ENCODE assay signal across 19 mouse cellular contexts in the genomic region with DNA sequence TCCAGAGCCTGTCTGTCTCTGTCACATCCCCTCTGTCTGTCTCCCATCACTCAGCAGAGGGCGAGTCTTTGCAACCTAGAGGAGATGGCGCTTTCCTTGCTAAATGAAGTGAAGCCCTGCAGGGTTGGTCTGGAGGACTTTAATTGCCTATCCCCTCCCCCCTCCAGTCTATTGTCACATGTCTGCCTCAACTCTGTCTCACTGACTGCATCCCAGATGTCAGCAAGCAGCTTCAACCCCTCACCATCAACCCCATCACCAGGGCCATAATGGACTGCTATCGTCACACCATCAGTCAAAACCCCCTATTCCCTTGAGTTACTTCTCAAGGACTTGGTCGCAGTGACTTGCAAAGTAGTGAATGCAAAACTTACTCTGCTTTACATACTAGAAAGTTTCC.
"Had no signal": no experiment of that assay in that cellular context is flagged by ENCODE, and none has a peak within 500 bp of the region (broad histone marks: within the 10 kb centered on the region; RNA-seq: fewer than 3 reads in every experiment).

No protein-coding gene starts in this region.

- ATAC-seq: intestine, postnatal 0 days; liver, embryonic 12.5 days; midbrain, embryonic 15.5 days had no signal

- H3K27me3 ChIP-seq: limb, embryonic 13.5 days; liver, embryonic 12.5 days; liver, embryonic 15.5 days; midbrain, embryonic 12.5 days; midbrain, embryonic 15.5 days; neural tube, embryonic 12.5 days; neural tube, embryonic 15.5 days had no signal

- H3K9me3 ChIP-seq: limb, embryonic 10.5 days; limb, embryonic 13.5 days; liver, embryonic 12.5 days; liver, embryonic 15.5 days; midbrain, embryonic 12.5 days; midbrain, embryonic 15.5 days; neural tube, embryonic 12.5 days; neural tube, embryonic 15.5 days had no signal

- DNase-seq: kidney, adult 2 months; kidney, postnatal 25 days; layer of hippocampus, adult 9-11 months; liver; thymus, adult 18-20 months; thymus, postnatal 14 days; thymus, postnatal 4 days had no signal

- H3K4me1 ChIP-seq: liver, embryonic 15.5 days; midbrain, embryonic 12.5 days had no signal

- H3K36me3 ChIP-seq: limb, embryonic 10.5 days; limb, embryonic 13.5 days; liver, embryonic 12.5 days; liver, embryonic 15.5 days; midbrain, embryonic 12.5 days; midbrain, embryonic 15.5 days; neural tube, embryonic 12.5 days; neural tube, embryonic 15.5 days had no signal

- H3K27ac ChIP-seq: kidney, postnatal 0 days; layer of hippocampus, adult 2 months; limb, embryonic 10.5 days; limb, embryonic 13.5 days; liver, embryonic 12.5 days; liver, embryonic 15.5 days; macrophage; midbrain, embryonic 12.5 days; midbrain, embryonic 15.5 days; neural tube, embryonic 12.5 days; neural tube, embryonic 15.5 days had no signal

- H3K4me3 ChIP-seq: layer of hippocampus, adult 2 months; limb, embryonic 10.5 days; limb, embryonic 13.5 days; liver, embryonic 12.5 days; liver, embryonic 15.5 days; midbrain, embryonic 12.5 days; midbrain, embryonic 15.5 days; neural tube, embryonic 12.5 days; neural tube, embryonic 15.5 days had no signal

- H3K9ac ChIP-seq: limb, embryonic 13.5 days; liver, embryonic 12.5 days; liver, embryonic 15.5 days; midbrain, embryonic 12.5 days; midbrain, embryonic 15.5 days; neural tube, embryonic 12.5 days; neural tube, embryonic 15.5 days had no signal

- H3K4me2 ChIP-seq: limb, embryonic 13.5 days; liver, embryonic 12.5 days; liver, embryonic 15.5 days; midbrain, embryonic 12.5 days; midbrain, embryonic 15.5 days; neural tube, embryonic 12.5 days; neural tube, embryonic 15.5 days had no signal
